Mouse (Mus musculus): ENCODE results near the gene Akap5. TPM values are rescaled to one million over a fixed set of nuclear protein-coding genes. Genes with fewer than 3 reads are reported as not detected.

Gene Akap5
- polyA plus RNA-seq, 1 experiment = 0.01 TPM

DNA sequence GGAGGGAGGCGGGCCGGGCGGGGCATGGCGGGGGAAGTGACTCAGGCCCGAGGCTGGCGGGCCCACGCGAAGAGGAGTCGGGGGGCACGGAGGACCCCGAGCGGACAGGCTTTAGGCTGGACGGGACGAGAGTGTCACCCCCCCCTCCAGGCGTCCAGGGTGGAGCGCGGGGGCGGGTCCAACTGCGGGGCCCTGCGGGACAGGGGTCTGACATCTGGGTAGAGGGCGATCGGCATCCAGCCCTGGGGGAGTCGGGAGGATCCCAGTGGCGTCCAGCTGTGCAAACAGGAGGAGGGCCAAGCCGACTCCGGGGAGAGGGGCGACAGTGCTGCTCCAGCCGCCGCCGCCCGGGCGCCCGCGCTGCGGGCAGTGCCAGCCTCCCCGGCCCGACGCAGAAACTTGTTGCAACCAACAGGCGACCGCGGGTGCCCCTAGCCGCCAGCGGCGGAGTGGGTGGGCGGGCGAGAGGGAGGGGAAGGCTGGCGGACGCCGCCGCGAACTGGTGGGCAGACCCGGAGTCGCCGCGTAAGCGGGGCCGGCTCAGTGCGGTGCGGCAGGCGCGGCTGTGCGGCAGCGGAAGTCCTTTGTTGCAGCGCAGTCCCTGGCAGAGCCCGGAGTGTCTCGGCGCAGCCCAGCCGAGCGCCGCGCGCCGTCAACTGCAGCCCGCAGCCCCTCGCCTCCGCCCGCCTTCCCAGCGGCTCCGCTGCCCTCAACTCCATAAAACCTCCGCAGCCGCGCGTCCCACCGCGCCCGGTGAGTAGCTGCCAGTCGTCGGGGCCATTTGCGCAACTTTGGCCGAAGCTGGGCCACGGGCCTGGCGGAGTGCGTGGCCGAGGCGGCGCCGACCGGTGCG, 45.5 kb downstream of the Akap5 start, which contains the start of gene Zbtb1:
Gene Zbtb1, plus strand, starts transcription at position 289 of the 853 bp plus-strand sequence.
- Histone ChIP-seq H3K4me1 (ENCODE audit: control insufficient read depth) (peaks cover 79% of the 10 kb centered on the region), H3K36me3 (ENCODE audit: control insufficient read depth) (peaks cover 12% of the 10 kb centered on the region), H3K9me3 (ENCODE audit: control insufficient read depth, low read length) (no peaks in the 10 kb centered on the region), H3K27me3 (ENCODE audit: control insufficient read depth) (no peaks in the 10 kb centered on the region), H3K4me3 (replicated peaks) (peak within 1 kb of the TSS; percentile 96)
- TF ChIP-seq TAL1 (IDR thresholded peaks at IDR 0.05; ENCODE audit: low read length) = no peak
- TF ChIP-seq GATA1 (IDR thresholded peaks at IDR 0.05; ENCODE audit: low read length) = no peak

DNA sequence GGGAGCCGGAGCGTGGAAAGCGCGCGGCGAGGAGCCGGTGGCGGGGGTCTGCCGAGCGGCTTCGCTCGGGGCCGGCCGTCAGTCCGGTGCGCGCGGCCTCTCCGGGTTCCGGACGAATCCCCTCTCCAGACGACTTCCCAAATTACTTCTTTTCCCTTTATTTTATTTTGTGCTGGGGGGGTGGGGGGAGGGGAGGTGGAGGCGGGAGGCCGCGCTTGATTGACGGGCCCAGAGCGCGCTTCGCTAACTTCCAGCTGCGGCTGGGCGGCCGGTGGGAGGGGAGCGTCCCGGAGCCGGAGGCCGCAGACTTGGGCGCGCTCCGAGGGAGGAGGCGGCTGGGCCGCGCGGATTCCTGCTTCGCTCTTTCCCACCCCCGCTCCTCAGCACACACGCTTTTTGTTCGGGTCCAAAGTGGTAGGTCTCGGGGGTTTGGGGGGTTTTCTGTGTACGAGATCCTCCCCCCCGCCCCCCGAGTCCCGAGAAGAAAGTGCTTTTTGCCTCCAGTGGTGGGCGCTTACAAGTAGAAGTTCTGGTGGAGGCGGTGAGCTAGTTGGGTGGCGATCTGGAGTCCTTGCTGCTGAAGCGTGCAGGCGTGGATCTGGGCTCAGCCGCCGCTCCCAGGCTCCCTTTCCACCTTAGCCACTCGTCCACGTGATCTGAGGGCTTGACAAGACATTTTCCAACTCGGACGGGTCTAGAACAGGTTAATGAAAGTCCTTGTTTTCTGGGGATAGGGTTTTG, 46.3 kb downstream of the Akap5 start:
- Histone ChIP-seq H3K27me3 (ENCODE audit: control insufficient read depth) (no peaks in the 10 kb centered on the region), H3K36me3 (ENCODE audit: control insufficient read depth) (peaks cover 12% of the 10 kb centered on the region), H3K4me1 (ENCODE audit: control insufficient read depth) (peaks cover 79% of the 10 kb centered on the region), H3K9me3 (ENCODE audit: control insufficient read depth, low read length) (no peaks in the 10 kb centered on the region), H3K4me3 (replicated peaks) (peak overlapping the region; percentile 96)
- TF ChIP-seq TAL1 (IDR thresholded peaks at IDR 0.05; ENCODE audit: low read length) (no peak), GATA1 (IDR thresholded peaks at IDR 0.05; ENCODE audit: low read length) (no peak)

DNA sequence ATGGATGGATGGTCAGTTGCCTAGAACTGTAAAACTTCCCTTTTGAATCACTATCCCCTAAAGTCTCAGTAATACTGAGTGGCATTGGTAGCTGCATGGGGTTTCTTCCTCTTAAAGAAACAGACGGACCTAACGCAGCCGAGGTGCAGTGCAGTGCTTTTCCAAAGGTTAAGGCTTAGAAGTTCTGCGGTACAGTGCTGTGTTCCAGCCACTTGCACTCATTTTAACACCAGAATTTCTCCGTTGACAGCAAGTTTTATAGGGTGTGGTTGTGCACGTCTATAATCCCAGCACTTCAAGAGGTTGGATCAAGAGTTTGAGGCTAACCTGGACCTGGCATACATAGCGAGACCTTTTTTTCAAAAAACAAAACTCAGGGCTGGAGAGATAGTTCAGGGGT, 47.4 kb downstream of the Akap5 start:
- Histone ChIP-seq H3K4me1 (ENCODE audit: control insufficient read depth) (peaks cover 82% of the 10 kb centered on the region), H3K36me3 (ENCODE audit: control insufficient read depth) (peaks cover 13% of the 10 kb centered on the region), H3K27me3 (ENCODE audit: control insufficient read depth) (no peaks in the 10 kb centered on the region), H3K4me3 (replicated peaks) (peak overlapping the region; percentile 96), H3K9me3 (ENCODE audit: control insufficient read depth, low read length) (no peaks in the 10 kb centered on the region)
- no peak for TF ChIP-seq TAL1 (IDR thresholded peaks at IDR 0.05; ENCODE audit: low read length)
- no peak for TF ChIP-seq GATA1 (IDR thresholded peaks at IDR 0.05; ENCODE audit: low read length)

DNA sequence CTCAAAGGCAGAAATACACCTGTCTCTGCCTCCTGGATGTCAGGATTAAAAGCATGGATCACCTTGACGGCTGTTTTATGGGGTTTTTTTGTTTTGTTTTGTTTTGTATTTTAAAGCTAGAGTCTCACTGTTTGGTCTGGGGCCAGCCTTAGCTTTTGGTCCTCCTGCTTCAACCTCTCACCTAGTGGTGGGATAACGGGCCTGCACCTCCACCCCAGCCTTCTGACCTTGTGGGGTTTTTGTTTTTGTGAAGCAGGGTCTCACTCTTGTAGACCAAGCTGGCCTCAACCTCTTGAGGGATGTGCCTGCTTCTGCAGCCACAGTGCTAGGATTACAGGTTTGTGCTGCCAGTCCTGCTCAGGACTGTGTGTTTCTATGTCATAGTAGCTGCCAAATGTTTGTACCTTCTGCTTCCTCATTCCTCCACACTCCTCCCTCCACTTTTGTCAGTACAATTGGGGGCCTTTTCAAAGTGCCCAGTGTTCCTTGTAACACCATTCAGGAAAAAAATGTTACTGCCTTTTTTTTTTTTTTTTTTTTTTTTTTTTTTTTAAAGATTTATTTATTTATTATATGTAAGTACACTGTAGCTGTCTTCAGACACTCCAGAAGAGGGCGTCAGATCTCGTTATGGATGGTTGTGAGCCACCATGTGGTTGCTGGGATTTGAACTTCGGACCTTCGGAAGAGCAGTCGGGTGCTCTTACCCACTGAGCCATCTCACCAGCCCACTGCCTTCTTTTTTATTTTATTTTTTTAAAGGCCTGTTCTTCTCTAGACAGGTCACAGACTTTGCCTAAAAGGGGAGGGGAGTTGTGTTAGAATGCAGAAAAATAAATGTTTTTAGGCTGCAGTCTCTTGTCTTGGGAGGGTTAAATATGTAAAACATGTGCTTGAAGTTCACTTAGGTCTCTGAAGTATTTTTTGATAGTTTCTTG, 48.5 kb downstream of the Akap5 start:
- H3K36me3 ChIP-seq (ENCODE audit: control insufficient read depth) = peaks cover 20% of the 10 kb centered on the region
- H3K27me3 ChIP-seq (ENCODE audit: control insufficient read depth) = no peaks in the 10 kb centered on the region
- peaks cover 81% of the 10 kb centered on the region for H3K4me1 ChIP-seq (ENCODE audit: control insufficient read depth)
- H3K4me3 ChIP-seq (replicated peaks) = peak overlapping the region; percentile 96
- H3K9me3 ChIP-seq (ENCODE audit: control insufficient read depth, low read length) = no peaks in the 10 kb centered on the region
- TF ChIP-seq GATA1 (IDR thresholded peaks at IDR 0.05; ENCODE audit: low read length) = no peak
- TF ChIP-seq TAL1 (IDR thresholded peaks at IDR 0.05; ENCODE audit: low read length) = no peak

DNA sequence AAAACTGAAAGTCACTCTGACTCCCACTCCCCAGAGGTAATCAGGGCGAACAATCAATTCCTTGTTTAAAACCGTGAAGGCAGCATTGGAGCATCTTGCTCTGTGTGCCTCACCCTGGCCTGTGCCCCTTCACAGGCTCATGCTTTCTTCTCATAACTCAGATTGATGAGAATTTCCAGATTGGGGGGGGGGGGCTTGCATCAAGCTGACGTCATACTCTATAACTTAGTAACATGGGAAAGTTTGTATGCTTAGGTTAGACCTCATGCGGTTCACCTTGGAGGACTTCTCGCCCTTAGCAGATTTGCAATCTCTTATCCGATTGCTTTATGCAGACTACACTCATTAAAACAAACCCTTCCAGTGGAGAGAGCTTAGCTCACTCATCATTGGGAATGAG, 49.3 kb downstream of the Akap5 start:
- Histone ChIP-seq H3K36me3 (ENCODE audit: control insufficient read depth) (peaks cover 25% of the 10 kb centered on the region), H3K4me1 (ENCODE audit: control insufficient read depth) (peaks cover 77% of the 10 kb centered on the region), H3K4me3 (replicated peaks) (no peak overlapping the region), H3K9me3 (ENCODE audit: control insufficient read depth, low read length) (no peaks in the 10 kb centered on the region), H3K27me3 (ENCODE audit: control insufficient read depth) (no peaks in the 10 kb centered on the region)
- no peak for TF ChIP-seq GATA1 (IDR thresholded peaks at IDR 0.05; ENCODE audit: low read length)
- TF ChIP-seq TAL1 (IDR thresholded peaks at IDR 0.05; ENCODE audit: low read length) = no peak

DNA sequence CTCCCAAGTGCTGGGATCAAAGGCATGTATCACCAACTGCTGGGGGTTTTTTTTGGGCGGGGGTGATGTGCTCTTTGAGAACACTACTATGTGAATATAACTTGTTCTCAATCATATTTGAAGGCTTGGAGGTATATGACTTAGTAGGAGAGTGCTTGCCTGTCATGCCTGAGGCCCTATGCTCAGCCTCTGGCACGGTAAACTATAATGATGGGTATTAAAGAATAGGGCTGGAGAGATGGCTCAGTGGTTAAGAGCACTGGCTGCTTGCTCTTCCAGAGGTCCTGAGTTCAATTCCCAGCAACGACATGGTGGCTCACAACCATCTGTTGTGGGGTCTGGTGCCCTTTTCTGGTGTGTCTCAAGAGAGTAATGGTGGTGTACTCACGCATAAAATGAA, 50.2 kb downstream of the Akap5 start:
- Histone ChIP-seq H3K27me3 (ENCODE audit: control insufficient read depth) (no peaks in the 10 kb centered on the region), H3K4me3 (replicated peaks) (no peak overlapping the region), H3K9me3 (ENCODE audit: control insufficient read depth, low read length) (no peaks in the 10 kb centered on the region), H3K4me1 (ENCODE audit: control insufficient read depth) (peaks cover 79% of the 10 kb centered on the region), H3K36me3 (ENCODE audit: control insufficient read depth) (peaks cover 28% of the 10 kb centered on the region)
- TF ChIP-seq TAL1 (IDR thresholded peaks at IDR 0.05; ENCODE audit: low read length) = no peak
- no peak for TF ChIP-seq GATA1 (IDR thresholded peaks at IDR 0.05; ENCODE audit: low read length)

DNA sequence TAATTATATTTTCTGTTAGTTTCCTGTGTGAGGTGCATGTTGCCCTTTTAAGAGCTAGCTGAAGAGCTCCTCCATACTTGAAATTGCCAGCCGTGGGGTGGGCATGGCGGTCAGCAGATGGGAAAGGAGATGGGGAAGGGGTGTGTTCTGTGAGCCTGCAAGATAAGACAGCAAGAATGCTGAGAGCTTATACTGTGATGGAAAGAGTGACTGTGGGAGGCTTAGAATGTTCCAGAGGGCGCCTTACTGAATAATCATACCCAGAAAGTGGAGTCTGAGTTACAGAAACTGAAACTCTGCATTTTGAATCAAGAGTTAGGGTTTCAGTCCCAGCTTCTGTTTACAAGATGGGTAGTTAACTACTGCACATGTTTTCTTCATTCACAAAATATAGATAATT, 50.8 kb downstream of the Akap5 start:
- H3K4me3 ChIP-seq (replicated peaks) = peak overlapping the region; percentile 35
- no peaks in the 10 kb centered on the region for H3K9me3 ChIP-seq (ENCODE audit: control insufficient read depth, low read length)
- H3K36me3 ChIP-seq (ENCODE audit: control insufficient read depth) = peaks cover 34% of the 10 kb centered on the region
- H3K4me1 ChIP-seq (ENCODE audit: control insufficient read depth) = peaks cover 82% of the 10 kb centered on the region
- TF ChIP-seq TAL1 (IDR thresholded peaks at IDR 0.05; ENCODE audit: low read length) = peak; percentile 53
- TF ChIP-seq GATA1 (IDR thresholded peaks at IDR 0.05; ENCODE audit: low read length) = peak; percentile 65
- H3K27me3 ChIP-seq (ENCODE audit: control insufficient read depth) = no peaks in the 10 kb centered on the region

DNA sequence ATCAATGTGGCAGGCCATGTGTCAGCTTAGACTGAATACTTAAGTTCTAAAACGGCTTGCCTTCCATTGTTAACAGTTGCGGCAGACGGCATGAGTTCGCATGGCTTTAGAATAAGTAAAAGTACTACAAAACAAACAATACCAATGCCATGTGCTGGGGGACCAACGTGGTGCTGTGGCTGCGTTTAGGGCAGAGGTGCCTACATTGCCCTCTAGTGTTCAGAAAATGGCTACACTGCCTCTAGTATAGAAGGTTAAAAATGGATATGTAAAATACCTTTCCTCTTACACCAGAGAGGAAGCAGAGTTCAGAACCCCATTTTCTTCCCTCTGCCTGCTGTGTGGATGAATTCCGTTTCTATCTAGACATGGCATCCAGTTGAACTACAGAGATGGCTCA, 52.0 kb downstream of the Akap5 start:
- TF ChIP-seq TAL1 (IDR thresholded peaks at IDR 0.05; ENCODE audit: low read length) = no peak
- no peaks in the 10 kb centered on the region for H3K27me3 ChIP-seq (ENCODE audit: control insufficient read depth)
- peaks cover 79% of the 10 kb centered on the region for H3K4me1 ChIP-seq (ENCODE audit: control insufficient read depth)
- peaks cover 41% of the 10 kb centered on the region for H3K36me3 ChIP-seq (ENCODE audit: control insufficient read depth)
- no peaks in the 10 kb centered on the region for H3K9me3 ChIP-seq (ENCODE audit: control insufficient read depth, low read length)
- H3K4me3 ChIP-seq (replicated peaks) = no peak overlapping the region

All from erythroblast, embryonic 14.5 days (primary cell).